9 mouse cellular contexts compared by ENCODE assay signal in the genomic region with DNA sequence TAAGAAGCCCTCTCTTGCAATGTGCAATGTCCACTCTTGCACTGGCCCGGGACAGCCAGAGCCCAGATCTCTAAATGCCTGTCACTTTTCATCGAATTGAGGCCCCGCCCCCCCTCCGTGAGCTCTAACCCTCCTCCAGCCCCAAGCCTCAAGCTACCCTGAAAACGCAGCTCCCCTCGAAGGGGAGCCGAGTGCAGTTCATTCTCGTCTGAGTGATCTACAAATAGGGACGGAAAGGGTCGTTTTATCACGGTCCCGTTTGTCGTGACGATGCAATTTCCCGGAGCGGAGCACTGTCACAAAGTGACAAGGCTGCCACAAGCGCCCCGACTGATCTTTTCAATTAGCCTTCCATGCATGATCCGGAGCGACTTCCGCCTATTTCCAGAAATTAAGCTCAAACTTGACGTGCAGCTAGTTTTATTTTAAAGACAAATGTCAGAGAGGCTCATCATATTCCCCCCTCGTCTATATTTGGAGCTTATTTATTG. TPM values are rescaled to one million over a fixed set of nuclear protein-coding genes. Genes with fewer than 3 reads are reported as not detected.
A peak's percentile ranks its signal among the peaks of the same experiment; 100 is the strongest.
DNase-seq lines count a peak whose midpoint lies in the region; ATAC-seq and TF ChIP-seq lines count a peak whose summit lies in the region.
"Had no signal": no experiment of that assay in that cellular context is flagged by ENCODE, and none has a peak within 500 bp of the region (broad histone marks: within the 10 kb centered on the region; RNA-seq: fewer than 3 reads in every experiment).

No protein-coding gene starts in this region.

- H3K27me3 ChIP-seq in embryonic facial prominence, embryonic 13.5 days: peaks cover 98% of the 10 kb centered on the region
- peaks cover 99% of the 10 kb centered on the region for H3K27me3 ChIP-seq in liver, embryonic 15.5 days
- peaks cover 21% of the 10 kb centered on the region; the same call in 1 of the 2 replicates for H3K27me3 ChIP-seq in stomach, postnatal 0 days (ENCODE audit: control insufficient read depth, insufficient read depth, low read length)

- H3K4me1 ChIP-seq in embryonic facial prominence, embryonic 13.5 days: peaks cover 20% of the 10 kb centered on the region
- no peaks in the 10 kb centered on the region for H3K4me1 ChIP-seq in liver, embryonic 15.5 days (replicated peaks)
- H3K4me1 ChIP-seq in stomach, postnatal 0 days (replicated peaks; ENCODE audit: control insufficient read depth, insufficient read depth): no peaks in the 10 kb centered on the region

- no peak for ATAC-seq in embryonic facial prominence, embryonic 13.5 days (ENCODE audit: insufficient number of reproducible peaks, insufficient read depth, low FRiP score, low TSS enrichment, low read depth)
- no peak for ATAC-seq in liver, embryonic 15.5 days (ENCODE audit: insufficient read depth)
- ATAC-seq in stomach, postnatal 0 days (ENCODE audit: low FRiP score, low TSS enrichment): no peak

- H3K9ac ChIP-seq in embryonic facial prominence, embryonic 13.5 days: no peak overlapping the region
- no peak overlapping the region for H3K9ac ChIP-seq in liver, embryonic 15.5 days
- no peak overlapping the region for H3K9ac ChIP-seq in stomach, postnatal 0 days (ENCODE audit: low read length)

- no peaks in the 10 kb centered on the region for H3K36me3 ChIP-seq in embryonic facial prominence, embryonic 13.5 days
- no peaks in the 10 kb centered on the region for H3K36me3 ChIP-seq in liver, embryonic 15.5 days (replicated peaks)
- H3K36me3 ChIP-seq in stomach, postnatal 0 days (ENCODE audit: control insufficient read depth, insufficient read depth, low read length): no peaks in the 10 kb centered on the region

- WGBS in embryonic facial prominence, embryonic 13.5 days: 1% methylated on average over 23 of the region's 23 CpGs
- WGBS in liver, embryonic 15.5 days (ENCODE audit: insufficient replicate concordance): 1% methylated on average over 23 of the region's 23 CpGs
- 2% methylated on average over 23 of the region's 23 CpGs for WGBS in stomach, postnatal 0 days

- TF ChIP-seq EP300 in stomach, postnatal 0 days (optimal IDR thresholded peaks at IDR 0.05): no peak

- TF ChIP-seq CTCF in stomach, postnatal 0 days (IDR thresholded peaks at IDR 0.05; ENCODE audit: low read depth): no peak

- H3K4me3 ChIP-seq in embryonic facial prominence, embryonic 13.5 days: 0 out of 2 replicates have a peak overlapping the region, but pooled peaks have one; percentile 4
- 0 out of 2 replicates have a peak overlapping the region, but pooled peaks have one; percentile 12 for H3K4me3 ChIP-seq in liver, embryonic 15.5 days (replicated peaks)
- peak overlapping the region; percentile 8; the same call in 1 of the 2 replicates for H3K4me3 ChIP-seq in stomach, postnatal 0 days (ENCODE audit: low read depth, low read length)

- DNase-seq in testis, postnatal 10 days (ENCODE audit: low spot score): peak; percentile 36
- no peak for DNase-seq in testis, postnatal 14 days (ENCODE audit: low spot score)
- peak; percentile 12 for DNase-seq in stomach, postnatal 0 days (ENCODE audit: low spot score)
- DNase-seq in adrenal gland, postnatal 14 days: no peak
- no peak for DNase-seq in gastrocnemius, postnatal 25 days
- DNase-seq in layer of hippocampus, adult 18-20 months (ENCODE audit: low spot score in 2 of 2): no peak

- H3K4me2 ChIP-seq in embryonic facial prominence, embryonic 13.5 days: peak overlapping the region; percentile 26
- H3K4me2 ChIP-seq in liver, embryonic 15.5 days: no peak overlapping the region
- H3K4me2 ChIP-seq in stomach, postnatal 0 days (replicated peaks; ENCODE audit: low read depth): no peak overlapping the region

- no peak overlapping the region for H3K27ac ChIP-seq in embryonic facial prominence, embryonic 13.5 days
- no peak overlapping the region for H3K27ac ChIP-seq in liver, embryonic 15.5 days (replicated peaks)
- H3K27ac ChIP-seq in stomach, postnatal 0 days (replicated peaks): no peak overlapping the region

- H3K9me3 ChIP-seq in embryonic facial prominence, embryonic 13.5 days: no peaks in the 10 kb centered on the region
- H3K9me3 ChIP-seq in liver, embryonic 15.5 days (replicated peaks): no peaks in the 10 kb centered on the region
- no peaks in the 10 kb centered on the region for H3K9me3 ChIP-seq in stomach, postnatal 0 days (ENCODE audit: control insufficient read depth, low read length)

RNA-seq across cellular contexts. Expression of a gene that starts 13.4 kb away (rescaled TPM):
- 1.6 and 3.2 TPM in 2 replicates for polyA plus RNA-seq in embryonic facial prominence, embryonic 13.5 days (2015; fragmentation: Nextera tagmentation; extraction: Ambion mirVana)
- not detected in 2 replicates for polyA plus RNA-seq in liver, embryonic 15.5 days (2015; fragmentation: Nextera tagmentation; extraction: Ambion mirVana)
- 0.63 and 0.67 TPM in 2 replicates for polyA plus RNA-seq in stomach, postnatal 0 days (2015; fragmentation: Nextera tagmentation; extraction: Ambion mirVana)
- 0.83 TPM in 1 of 2 replicates, not detected in the other for total RNA-seq in adrenal gland, postnatal 14 days (2021)
- total RNA-seq in gastrocnemius, postnatal 25 days (2021): not detected
- 10 to 100 TPM; 10.2 to 12.9 TPM for total RNA-seq in layer of hippocampus, adult 18-20 months (2021)
- total RNA-seq: adrenal gland, adult 18-20 months had no signal

Comparison
In these comparisons a context has a peak if more than half of its experiments do, and no peak if none do; other contexts are left out.
1. DNase-seq: peak in testis, postnatal 10 days (single experiment) and stomach, postnatal 0 days (single experiment); none in testis, postnatal 14 days (single experiment), adrenal gland, postnatal 14 days (single experiment), gastrocnemius, postnatal 25 days (single experiment) and layer of hippocampus, adult 18-20 months (0 of 2).
2. Peak in every context shown above with its lines, with median percentiles within 50 percentile points of each other: H3K4me3 ChIP-seq.